Mouse (Mus musculus) heart, postnatal 0 days (tissue): ENCODE results near the gene Tmem156. TPM values are rescaled to one million over a fixed set of nuclear protein-coding genes. Genes with fewer than 3 reads are reported as not detected.

ENCODE experiments used
- ATAC-seq: fragments of 200-750 bp; cut with Nextera tagmentation; 2 replicates; pipeline ENCODE4 v1.8.0; 2017; ENCODE audit warnings: low read depth, moderate number of reproducible peaks, moderate library complexity; ENCODE audit not compliant: insufficient read depth
- DNase-seq: peaks from one replicate; pipeline ENCODE4 v3.0.0-alpha.2; 2016; ENCODE audit warnings: low spot score
- H3K27ac ChIP-seq: fragments of 300-500 bp; sonication (generic); 2 replicates; pipeline ENCODE4 v1.5.1; 2014; ENCODE audit warnings: low read depth, mild to moderate bottlenecking
- H3K27me3 ChIP-seq: fragments of 300-500 bp; sonication (generic); 2 replicates; pipeline ENCODE4 v1.6.1; 2014; ENCODE audit warnings: low read length, mixed read lengths; ENCODE audit not compliant: control insufficient read depth, insufficient read depth
- H3K36me3 ChIP-seq: fragments of 300-500 bp; sonication (generic); replicated peaks from 2 replicates; pipeline ENCODE4 v1.6.1; 2014; ENCODE audit warnings: low read length, mixed read lengths; ENCODE audit not compliant: control insufficient read depth, insufficient read depth
- H3K4me1 ChIP-seq: fragments of 300-500 bp; sonication (generic); 2 replicates; pipeline ENCODE4 v1.6.1; 2014; ENCODE audit warnings: antibody characterized with exemption; ENCODE audit not compliant: control insufficient read depth, insufficient read depth
- H3K4me2 ChIP-seq: fragments of 300-500 bp; sonication (generic); 2 replicates; pipeline ENCODE4 v1.6.1; 2014; ENCODE audit warnings: low read depth, mild to moderate bottlenecking, low read length, moderate library complexity
- H3K4me3 ChIP-seq: fragments of 300-500 bp; sonication (generic); 2 replicates; pipeline ENCODE4 v1.5.1; 2014; ENCODE audit warnings: low read depth, low read length
- H3K9ac ChIP-seq: fragments of 300-500 bp; sonication (generic); replicated peaks from 2 replicates; pipeline ENCODE4 v1.6.1; 2014; ENCODE audit warnings: low read depth, low read length, mixed read lengths
- H3K9me3 ChIP-seq: fragments of 300-500 bp; sonication (generic); replicated peaks from 2 replicates; pipeline ENCODE4 v1.6.1; 2016; ENCODE audit warnings: low read length; ENCODE audit not compliant: control insufficient read depth
- CTCF ChIP-seq: IDR thresholded peaks from 2 replicates; pipeline ENCODE4 v1.5.1; 2016; ENCODE audit warnings: antibody characterized with exemption, control low read depth, low read depth
- EP300 ChIP-seq: IDR thresholded peaks from 2 replicates; pipeline ENCODE4 v1.6.1; 2016; ENCODE audit warnings: antibody characterized with exemption, low read depth
- WGBS: fragments of 180-500 bp; shearing (Covaris S2); extraction: QIAGEN DNeasy Blood & Tissue Kit; methylation state at CpG from one replicate; pipeline ENCODE4 v1.1.7; 2014; 5-methylcytosine and 5-hydroxymethylcytosine counted together
- polyA plus RNA-seq: library from polyadenylated mRNA; unstranded; fragments of >200 nt; fragmentation: Nextera tagmentation; extraction: Ambion mirVana; gene quantifications from 2 replicates; pipeline ENCODE4 v1.2.1, GENCODE M21; 2015
- total RNA-seq: library from RNA; depleted of rRNA; stranded (reverse); fragments of >200 nt; gene quantifications from 2 replicates; pipeline ENCODE4 v1.2.3, GENCODE M21; 2014; ENCODE audit warnings: low replicate concordance

The Tmem156 gene
- total and polyA plus RNA-seq, 2 experiments from 2014 or later = 0.19 TPM; not detected in 1

GRCm38 (mm10) chr5:65091184-65091858, 611 bp downstream of the Tmem156 start:
- ATAC-seq (no peak), DNase-seq (no peak)
- TF ChIP-seq CTCF (no peak), EP300 (no peak)
- Histone ChIP-seq H3K9ac (no peak overlapping the region), H3K36me3 (no peaks in the 10 kb centered on the region), H3K4me3 (peak overlapping the region; percentile 19; the same call in 1 of the 2 replicates), H3K4me1 (no peaks in the 10 kb centered on the region), H3K9me3 (no peaks in the 10 kb centered on the region), H3K27me3 (no peaks in the 10 kb centered on the region), H3K27ac (no peak overlapping the region), H3K4me2 (no peak overlapping the region; the same call in 1 of the 2 replicates)
- WGBS = 55% methylated on average over 11 of the region's 11 CpGs

GRCm38 (mm10) chr5:65089707-65090106, 2.2 kb downstream of the Tmem156 start:
- no peak overlapping the region for H3K27ac ChIP-seq
- H3K4me3 ChIP-seq = no peak overlapping the region
- no peaks in the 10 kb centered on the region for H3K27me3 ChIP-seq
- ATAC-seq (no peak), DNase-seq (no peak)
- no peak overlapping the region for H3K9ac ChIP-seq
- 76% methylated on average over 3 of the region's 3 CpGs for WGBS
- H3K4me1 ChIP-seq = no peaks in the 10 kb centered on the region
- no peaks in the 10 kb centered on the region for H3K36me3 ChIP-seq
- H3K4me2 ChIP-seq = no peak overlapping the region
- H3K9me3 ChIP-seq = no peaks in the 10 kb centered on the region
- TF ChIP-seq EP300 = no peak
- TF ChIP-seq CTCF = no peak

DNA sequence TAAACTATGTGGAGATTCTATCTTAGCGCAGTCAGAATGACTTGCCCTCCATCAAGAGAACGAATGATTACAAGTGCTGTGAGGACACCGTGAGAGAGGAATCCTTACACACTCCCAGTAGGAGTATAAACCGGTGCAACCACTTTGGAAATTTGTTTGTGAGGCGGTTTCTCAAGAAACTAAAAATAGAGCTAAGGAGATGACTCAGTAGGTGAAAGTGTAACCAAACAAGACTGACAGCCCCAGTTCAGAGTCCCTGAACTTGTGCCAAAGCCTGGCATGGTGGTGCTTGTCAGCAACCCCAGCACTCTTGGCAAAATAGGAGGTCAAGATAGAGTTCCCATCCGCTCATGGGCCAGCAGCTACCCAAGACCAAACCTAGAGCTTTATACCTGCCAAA, 5.4 kb downstream of the Tmem156 start:
- Histone ChIP-seq H3K9me3 (no peaks in the 10 kb centered on the region), H3K4me2 (no peak overlapping the region), H3K27ac (peak overlapping the region; percentile 47; the same call in 1 of the 2 replicates), H3K9ac (no peak overlapping the region), H3K27me3 (no peaks in the 10 kb centered on the region), H3K4me1 (no peaks in the 10 kb centered on the region), H3K36me3 (no peaks in the 10 kb centered on the region), H3K4me3 (no peak overlapping the region)
- 36% methylated on average over 6 of the region's 6 CpGs for WGBS
- DNase-seq (peak; percentile 47), ATAC-seq (peak; percentile 60)
- TF ChIP-seq EP300 (no peak), CTCF (no peak)

GRCm38 (mm10) chr5:65081836-65082235, 10.1 kb downstream of the Tmem156 start:
- no peak overlapping the region for H3K9ac ChIP-seq
- H3K4me1 ChIP-seq = no peaks in the 10 kb centered on the region
- H3K4me2 ChIP-seq = no peak overlapping the region
- no peaks in the 10 kb centered on the region for H3K36me3 ChIP-seq
- no peak for DNase-seq
- TF ChIP-seq CTCF = no peak
- TF ChIP-seq EP300 = no peak
- H3K4me3 ChIP-seq = no peak overlapping the region
- no peaks in the 10 kb centered on the region for H3K9me3 ChIP-seq
- ATAC-seq = no peak
- 78% methylated on average over 4 of the region's 4 CpGs for WGBS
- no peak overlapping the region for H3K27ac ChIP-seq
- no peaks in the 10 kb centered on the region for H3K27me3 ChIP-seq

GRCm38 (mm10) chr5:65079881-65080280, 12.1 kb downstream of the Tmem156 start:
- DNase-seq = no peak
- TF ChIP-seq CTCF (no peak), EP300 (no peak)
- ATAC-seq = no peak
- WGBS = 59% methylated on average over 9 of the region's 9 CpGs
- Histone ChIP-seq H3K36me3 (no peaks in the 10 kb centered on the region), H3K27ac (no peak overlapping the region), H3K4me2 (peak overlapping the region; percentile 21), H3K9me3 (no peaks in the 10 kb centered on the region), H3K4me1 (no peaks in the 10 kb centered on the region), H3K27me3 (no peaks in the 10 kb centered on the region), H3K9ac (no peak overlapping the region), H3K4me3 (no peak overlapping the region; the same call in 1 of the 2 replicates)

DNA sequence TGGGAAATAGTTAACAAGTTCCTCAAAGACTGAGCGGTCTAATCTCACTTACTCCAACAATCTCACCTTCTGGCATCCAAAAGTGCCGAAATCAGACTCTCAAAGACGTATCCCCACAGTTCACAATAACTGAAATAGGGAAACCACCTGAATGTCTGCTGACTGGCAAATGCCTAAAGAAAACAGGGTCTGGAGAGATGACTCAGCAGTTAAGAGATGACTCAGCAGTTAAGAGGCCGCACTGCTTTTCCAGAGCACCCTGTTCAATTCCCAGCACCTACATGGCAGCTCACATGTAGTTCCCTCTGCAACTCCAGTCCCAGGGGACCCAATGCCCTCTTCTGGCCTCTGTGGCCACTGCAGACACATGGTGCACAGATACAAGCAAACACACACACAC, 13.9 kb downstream of the Tmem156 start:
- H3K4me2 ChIP-seq = no peak overlapping the region
- no peaks in the 10 kb centered on the region for H3K27me3 ChIP-seq
- H3K4me3 ChIP-seq = no peak overlapping the region
- no peaks in the 10 kb centered on the region for H3K4me1 ChIP-seq
- ATAC-seq = no peak
- 88% methylated on average over 4 of the region's 4 CpGs for WGBS
- no peaks in the 10 kb centered on the region for H3K9me3 ChIP-seq
- no peak for DNase-seq
- no peak overlapping the region for H3K27ac ChIP-seq
- TF ChIP-seq CTCF = no peak
- TF ChIP-seq EP300 = no peak
- H3K9ac ChIP-seq = no peak overlapping the region
- H3K36me3 ChIP-seq = no peaks in the 10 kb centered on the region
